Mouse (Mus musculus): Measurements from ENCODE around the gene Poll. TPM values are rescaled to one million over a fixed set of nuclear protein-coding genes. Genes with fewer than 3 reads are reported as not detected.
"Not testable (repeated sequence)": the region's sequence is repeated elsewhere in the genome, so short reads cannot be mapped to it uniquely, and the experiment has no call there.

Gene Poll
- polyA plus RNA-seq, 1 experiment from 2014 or later: 5.8 TPM

- Histone ChIP-seq H3K27me3 (replicated peaks; ENCODE audit: control insufficient read depth, insufficient read depth, low read length) (no peaks in the 10 kb centered on the region), H3K27ac (ENCODE audit: low read depth, low read length) (no peak overlapping the region), H3K4me1 (replicated peaks; ENCODE audit: control insufficient read depth, insufficient read depth, low read length) (no peaks in the 10 kb centered on the region), H3K9me3 (ENCODE audit: control insufficient read depth) (no peaks in the 10 kb centered on the region), H3K36me3 (ENCODE audit: control insufficient read depth, insufficient read depth) (peaks cover 22% of the 10 kb centered on the region), H3K9ac (ENCODE audit: low read depth, low read length) (no peak overlapping the region), H3K4me3 (ENCODE audit: low read depth, low read length) (no peak overlapping the region), H3K4me2 (replicated peaks; ENCODE audit: low read depth) (no peak overlapping the region)
- TF ChIP-seq CTCF (IDR thresholded peaks at IDR 0.05; ENCODE audit: low read depth): no peak
- 58% methylated on average over 6 of the region's 6 CpGs for WGBS
- ATAC-seq: no peak
These were observed 8.1 kb downstream of the Poll start for GRCm38 (mm10) chr19:45552187-45552586.

- WGBS: 76% methylated on average over 4 of the region's 4 CpGs
- Histone ChIP-seq H3K9ac (ENCODE audit: low read depth, low read length) (no peak overlapping the region), H3K9me3 (ENCODE audit: control insufficient read depth) (no peaks in the 10 kb centered on the region), H3K27me3 (replicated peaks; ENCODE audit: control insufficient read depth, insufficient read depth, low read length) (0 out of 2 replicates have a peak, but pooled peaks cover 11% of the 10 kb centered on the region), H3K4me2 (replicated peaks; ENCODE audit: low read depth) (no peak overlapping the region), H3K4me1 (replicated peaks; ENCODE audit: control insufficient read depth, insufficient read depth, low read length) (no peaks in the 10 kb centered on the region), H3K36me3 (ENCODE audit: control insufficient read depth, insufficient read depth) (peaks cover 19% of the 10 kb centered on the region), H3K27ac (ENCODE audit: low read depth, low read length) (no peak overlapping the region), H3K4me3 (ENCODE audit: low read depth, low read length) (no peak overlapping the region)
- ATAC-seq: no peak
- TF ChIP-seq CTCF (IDR thresholded peaks at IDR 0.05; ENCODE audit: low read depth): no peak
These were observed 10.4 kb downstream of the Poll start for GRCm38 (mm10) chr19:45549948-45550347.

- Histone ChIP-seq H3K9me3 (ENCODE audit: control insufficient read depth) (no peaks in the 10 kb centered on the region), H3K27me3 (replicated peaks; ENCODE audit: control insufficient read depth, insufficient read depth, low read length) (0 out of 2 replicates have a peak, but pooled peaks cover 11% of the 10 kb centered on the region), H3K9ac (ENCODE audit: low read depth, low read length) (no peak overlapping the region), H3K27ac (ENCODE audit: low read depth, low read length) (no peak overlapping the region), H3K36me3 (ENCODE audit: control insufficient read depth, insufficient read depth) (peaks cover 13% of the 10 kb centered on the region), H3K4me3 (ENCODE audit: low read depth, low read length) (no peak overlapping the region), H3K4me1 (replicated peaks; ENCODE audit: control insufficient read depth, insufficient read depth, low read length) (no peaks in the 10 kb centered on the region), H3K4me2 (replicated peaks; ENCODE audit: low read depth) (no peak overlapping the region)
- TF ChIP-seq CTCF (IDR thresholded peaks at IDR 0.05; ENCODE audit: low read depth): no peak
- ATAC-seq: no peak
- 84% methylated on average over 23 of the region's 23 CpGs for WGBS
These were observed 11.0 kb downstream of the Poll start for GRCm38 (mm10) chr19:45549128-45549915.

DNA sequence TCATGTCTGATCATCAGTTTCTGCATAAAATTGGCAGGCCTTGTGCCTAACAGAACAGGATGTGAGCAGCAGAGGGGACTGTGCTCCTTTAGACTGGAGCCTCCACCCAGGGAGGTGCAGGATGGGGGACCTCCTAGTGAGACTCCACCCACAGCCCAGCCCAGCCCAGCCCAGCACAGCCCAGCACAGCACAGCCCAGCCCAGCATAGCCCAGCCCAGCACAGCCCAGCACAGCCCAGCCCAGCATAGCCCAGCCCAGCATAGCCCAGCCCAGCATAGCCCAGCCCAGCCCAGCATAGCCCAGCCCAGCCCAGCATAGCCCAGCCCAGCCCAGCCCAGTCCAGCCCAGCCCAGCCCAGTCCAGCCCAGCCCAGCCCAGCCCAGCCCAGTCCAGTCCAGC lies 12.1 kb downstream of the Poll start:
- not testable (repeated sequence) for H3K9me3 ChIP-seq (ENCODE audit: control insufficient read depth); ATAC-seq; H3K36me3 ChIP-seq (ENCODE audit: control insufficient read depth, insufficient read depth); H3K4me1 ChIP-seq (replicated peaks; ENCODE audit: control insufficient read depth, insufficient read depth, low read length); H3K4me2 ChIP-seq (replicated peaks; ENCODE audit: low read depth); H3K4me3 ChIP-seq (ENCODE audit: low read depth, low read length); H3K27ac ChIP-seq (ENCODE audit: low read depth, low read length); H3K9ac ChIP-seq (ENCODE audit: low read depth, low read length)
- H3K27me3 ChIP-seq (replicated peaks; ENCODE audit: control insufficient read depth, insufficient read depth, low read length): peaks cover 19% of the 10 kb centered on the region

DNA sequence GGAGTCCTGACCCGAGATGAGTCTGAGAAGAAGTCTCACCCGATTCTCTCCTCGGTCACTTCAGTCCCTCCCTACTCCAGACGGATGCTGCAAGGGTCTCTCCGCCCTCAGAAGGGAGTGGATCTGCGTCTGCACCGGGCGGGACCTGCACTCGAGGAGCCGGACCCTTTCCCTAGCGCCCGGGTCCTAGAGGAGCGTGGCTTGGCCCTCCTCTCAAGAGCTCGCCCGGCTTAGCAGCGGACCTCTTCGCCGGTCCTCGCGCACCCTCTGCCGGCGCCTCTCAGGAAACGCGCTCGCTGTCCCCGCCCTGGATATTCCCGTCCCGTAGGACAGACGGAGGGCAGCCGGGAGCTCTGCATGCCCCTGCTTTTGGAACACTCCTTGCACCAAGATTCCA lies 15.4 kb downstream of the Poll start:
- no peak overlapping the region for H3K27ac ChIP-seq (ENCODE audit: low read depth, low read length)
- WGBS: under 1% methylated on average over 30 of the region's 30 CpGs
- no peaks in the 10 kb centered on the region for H3K36me3 ChIP-seq (ENCODE audit: control insufficient read depth, insufficient read depth)
- peak overlapping the region; percentile 85 for H3K4me2 ChIP-seq (replicated peaks; ENCODE audit: low read depth)
- H3K9ac ChIP-seq (ENCODE audit: low read depth, low read length): no peak overlapping the region
- H3K4me3 ChIP-seq (ENCODE audit: low read depth, low read length): peak overlapping the region; percentile 40
- peaks cover 47% of the 10 kb centered on the region for H3K27me3 ChIP-seq (replicated peaks; ENCODE audit: control insufficient read depth, insufficient read depth, low read length)
- ATAC-seq: peak; percentile 57
- no peaks in the 10 kb centered on the region for H3K9me3 ChIP-seq (ENCODE audit: control insufficient read depth)
- TF ChIP-seq CTCF (IDR thresholded peaks at IDR 0.05; ENCODE audit: low read depth): peak; percentile 94
- H3K4me1 ChIP-seq (replicated peaks; ENCODE audit: control insufficient read depth, insufficient read depth, low read length): no peaks in the 10 kb centered on the region

DNA sequence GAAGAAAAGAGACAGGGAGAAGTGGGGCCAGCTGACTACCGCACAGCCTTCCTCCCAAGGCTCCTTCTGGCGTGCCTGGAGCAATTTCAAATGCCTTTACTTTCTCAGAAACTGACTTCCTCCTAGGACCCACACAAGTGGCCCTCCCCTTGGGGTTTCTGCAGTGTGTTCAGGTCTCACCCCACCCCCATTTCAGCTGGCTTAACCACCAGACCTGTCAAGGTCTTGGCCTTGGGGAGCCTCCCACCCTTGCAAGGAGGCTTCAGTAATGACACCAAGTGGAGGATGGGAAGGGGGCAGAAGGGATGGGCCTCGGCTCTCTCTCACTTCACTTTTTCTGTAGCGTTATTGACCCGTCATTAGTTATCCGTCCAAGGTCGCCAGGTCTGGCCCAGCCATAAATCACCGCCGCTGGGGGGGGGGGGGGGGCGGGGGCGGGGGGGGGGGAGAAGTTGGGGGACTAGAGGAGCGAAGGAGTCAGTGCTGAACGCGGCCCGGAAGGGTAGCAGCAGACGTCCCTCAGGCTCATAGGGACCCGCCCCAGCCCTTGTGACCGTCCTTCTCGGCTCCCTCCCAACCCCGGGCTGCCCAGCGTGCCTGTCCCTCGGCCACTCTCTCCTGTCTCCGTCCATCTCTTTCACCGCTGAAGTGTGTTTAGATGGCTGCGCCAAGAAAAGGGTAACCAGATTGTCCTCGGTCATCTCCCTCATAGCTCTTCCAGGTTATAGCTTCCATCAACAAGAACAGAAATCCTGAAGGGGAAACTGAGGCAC lies 16.0 kb downstream of the Poll start:
- no peak overlapping the region for H3K27ac ChIP-seq (ENCODE audit: low read depth, low read length)
- WGBS: under 1% methylated on average over 21 of the region's 26 CpGs
- H3K9ac ChIP-seq (ENCODE audit: low read depth, low read length): no peak overlapping the region
- TF ChIP-seq CTCF (IDR thresholded peaks at IDR 0.05; ENCODE audit: low read depth): no peak
- no peaks in the 10 kb centered on the region for H3K4me1 ChIP-seq (replicated peaks; ENCODE audit: control insufficient read depth, insufficient read depth, low read length)
- no peaks in the 10 kb centered on the region for H3K9me3 ChIP-seq (ENCODE audit: control insufficient read depth)
- H3K36me3 ChIP-seq (ENCODE audit: control insufficient read depth, insufficient read depth): no peaks in the 10 kb centered on the region
- peak overlapping the region; percentile 85 for H3K4me2 ChIP-seq (replicated peaks; ENCODE audit: low read depth)
- ATAC-seq: no peak
- H3K27me3 ChIP-seq (replicated peaks; ENCODE audit: control insufficient read depth, insufficient read depth, low read length): peaks cover 47% of the 10 kb centered on the region
- peak overlapping the region; percentile 40 for H3K4me3 ChIP-seq (ENCODE audit: low read depth, low read length)

Data from intestine, postnatal 0 days (tissue).